Mouse (Mus musculus) neural tube, embryonic 11.5 days (tissue): ENCODE measurements around the gene Lgi4. TPM values are rescaled to one million over a fixed set of nuclear protein-coding genes. Genes with fewer than 3 reads are reported as not detected.
A peak's percentile ranks its signal among the peaks of the same experiment; 100 is the strongest.

Experiments used
- ATAC-seq: fragments of 200-750 bp; cut with Nextera tagmentation; 2 replicates; pipeline ENCODE4 v1.8.0; 2017; ENCODE audit warnings: moderate number of reproducible peaks, mild to moderate bottlenecking, moderate TSS enrichment, moderate library complexity; ENCODE audit not compliant: insufficient read depth, low FRiP score, low TSS enrichment
- DNase-seq: peaks from one replicate; pipeline ENCODE4 v3.0.0-alpha.2; 2015; ENCODE audit warnings: low spot score
- H3K27ac ChIP-seq: fragments of 300-500 bp; sonication (generic); 2 replicates; pipeline ENCODE4 v1.5.1; 2014; ENCODE audit warnings: low read depth, mild to moderate bottlenecking, low read length
- H3K27me3 ChIP-seq: fragments of 300-500 bp; sonication (generic); 2 replicates; pipeline ENCODE4 v1.6.1; 2014; ENCODE audit warnings: mild to moderate bottlenecking, low read length, mixed read lengths; ENCODE audit not compliant: control insufficient read depth, insufficient read depth
- H3K36me3 ChIP-seq: fragments of 300-500 bp; sonication (generic); 2 replicates; pipeline ENCODE4 v1.6.1; 2014; ENCODE audit warnings: mild to moderate bottlenecking, low read length, moderate library complexity, mixed read lengths; ENCODE audit not compliant: control insufficient read depth, insufficient read depth
- H3K4me1 ChIP-seq: fragments of 300-500 bp; sonication (generic); 2 replicates; pipeline ENCODE4 v1.6.1; 2014; ENCODE audit warnings: low read length, mixed read lengths; ENCODE audit not compliant: control insufficient read depth, insufficient read depth
- H3K4me2 ChIP-seq: fragments of 300-500 bp; sonication (generic); 2 replicates; pipeline ENCODE4 v1.6.1; 2014; ENCODE audit warnings: low read depth, mild to moderate bottlenecking, moderate library complexity
- H3K4me3 ChIP-seq: fragments of 300-500 bp; sonication (generic); 2 replicates; pipeline ENCODE4 v1.5.1; 2014; ENCODE audit warnings: low read depth, low read length
- H3K9ac ChIP-seq: fragments of 300-500 bp; sonication (generic); 2 replicates; pipeline ENCODE4 v1.6.1; 2014; ENCODE audit warnings: mild to moderate bottlenecking, low read length
- H3K9me3 ChIP-seq: fragments of 300-500 bp; sonication (generic); 2 replicates; pipeline ENCODE4 v1.6.1; 2016; ENCODE audit warnings: low read length; ENCODE audit not compliant: control insufficient read depth
- WGBS: fragments of 180-500 bp; shearing (Covaris S2); extraction: QIAGEN DNeasy Blood & Tissue Kit; methylation state at CpG from one replicate; pipeline ENCODE4 v1.1.7; 2014; 5-methylcytosine and 5-hydroxymethylcytosine counted together
- polyA plus RNA-seq: library from polyadenylated mRNA; unstranded; fragments of >200 nt; fragmentation: Nextera tagmentation; extraction: Ambion mirVana; gene quantifications from 2 replicates; pipeline ENCODE4 v1.2.1, GENCODE M21; 2014

Lgi4 gene
- polyA plus RNA-seq, 1 experiment from 2014 or later = 4.9 TPM

- 52% methylated on average over 11 of the region's 11 CpGs for whole genome bisulfite sequencing
- peak overlapping the region; percentile 14; the same call in 1 of the 2 replicates for H3K4me2 ChIP-seq
- DNase-seq (no peak), ATAC-seq (no peak)
- H3K4me3 ChIP-seq = no peak overlapping the region
- H3K27me3 ChIP-seq = peaks cover 41% of the 10 kb centered on the region
- H3K9ac ChIP-seq = no peak overlapping the region; the same call in 1 of the 2 replicates
- H3K27ac ChIP-seq = no peak overlapping the region
- H3K36me3 ChIP-seq = no peaks in the 10 kb centered on the region
- no peaks in the 10 kb centered on the region for H3K9me3 ChIP-seq
- peaks cover 15% of the 10 kb centered on the region for H3K4me1 ChIP-seq
Measured at GRCm38 (mm10) chr7:31054661-31055320, 4.4 kb upstream of the Lgi4 start.

DNA sequence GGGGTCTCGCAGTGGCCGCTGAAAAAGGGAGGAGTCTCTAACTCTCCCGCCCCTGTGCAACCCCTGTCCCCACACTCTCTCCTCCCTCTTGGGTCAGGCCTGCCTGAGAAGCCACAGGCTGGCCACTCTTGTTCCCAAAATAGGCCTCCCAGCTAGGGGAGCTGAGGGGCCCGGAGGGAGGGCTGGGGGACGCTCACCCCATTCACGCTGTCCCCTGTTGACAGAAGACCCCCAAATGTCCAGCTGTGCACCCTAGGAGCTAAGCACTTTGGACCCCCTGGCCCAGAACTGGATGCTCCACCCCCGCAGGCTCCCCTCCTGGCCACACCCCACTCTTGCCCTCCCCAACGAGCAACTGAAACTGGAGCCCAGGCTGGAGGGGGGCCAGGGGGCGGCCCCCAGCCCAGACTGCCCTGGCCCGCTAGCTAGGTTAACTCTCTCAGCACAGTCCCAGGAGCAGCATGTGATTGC is 3.8 kb upstream of the Lgi4 start:
- H3K4me2 ChIP-seq = peak overlapping the region; percentile 14; the same call in 1 of the 2 replicates
- WGBS = under 1% methylated on average over 9 of the region's 10 CpGs
- H3K9ac ChIP-seq = no peak overlapping the region; the same call in 1 of the 2 replicates
- H3K4me1 ChIP-seq = peaks cover 15% of the 10 kb centered on the region
- peaks cover 35% of the 10 kb centered on the region for H3K27me3 ChIP-seq
- H3K36me3 ChIP-seq = no peaks in the 10 kb centered on the region
- ATAC-seq (no peak), DNase-seq (peak; percentile 50)
- H3K9me3 ChIP-seq = no peaks in the 10 kb centered on the region
- H3K4me3 ChIP-seq = no peak overlapping the region
- no peak overlapping the region for H3K27ac ChIP-seq

GRCm38 (mm10) chr7:31055883-31056282 is 3.3 kb upstream of the Lgi4 start:
- no peak overlapping the region for H3K4me2 ChIP-seq
- H3K27me3 ChIP-seq = peaks cover 30% of the 10 kb centered on the region
- no peak overlapping the region for H3K27ac ChIP-seq
- peaks cover 15% of the 10 kb centered on the region for H3K4me1 ChIP-seq
- H3K9me3 ChIP-seq = no peaks in the 10 kb centered on the region
- DNase-seq (no peak), ATAC-seq (no peak)
- 36% methylated on average over 3 of the region's 4 CpGs for WGBS
- H3K4me3 ChIP-seq = no peak overlapping the region
- no peak overlapping the region for H3K9ac ChIP-seq
- H3K36me3 ChIP-seq = no peaks in the 10 kb centered on the region

GRCm38 (mm10) chr7:31056448-31056847 is 2.7 kb upstream of the Lgi4 start:
- H3K27me3 ChIP-seq = peaks cover 25% of the 10 kb centered on the region
- H3K4me1 ChIP-seq = peaks cover 15% of the 10 kb centered on the region
- no peaks in the 10 kb centered on the region for H3K36me3 ChIP-seq
- H3K27ac ChIP-seq = no peak overlapping the region
- H3K4me2 ChIP-seq = no peak overlapping the region
- no peak overlapping the region for H3K4me3 ChIP-seq
- ATAC-seq = no peak
- no peaks in the 10 kb centered on the region for H3K9me3 ChIP-seq
- H3K9ac ChIP-seq = no peak overlapping the region
- no peak for DNase-seq
- 63% methylated on average over 7 of the region's 7 CpGs for WGBS

DNA sequence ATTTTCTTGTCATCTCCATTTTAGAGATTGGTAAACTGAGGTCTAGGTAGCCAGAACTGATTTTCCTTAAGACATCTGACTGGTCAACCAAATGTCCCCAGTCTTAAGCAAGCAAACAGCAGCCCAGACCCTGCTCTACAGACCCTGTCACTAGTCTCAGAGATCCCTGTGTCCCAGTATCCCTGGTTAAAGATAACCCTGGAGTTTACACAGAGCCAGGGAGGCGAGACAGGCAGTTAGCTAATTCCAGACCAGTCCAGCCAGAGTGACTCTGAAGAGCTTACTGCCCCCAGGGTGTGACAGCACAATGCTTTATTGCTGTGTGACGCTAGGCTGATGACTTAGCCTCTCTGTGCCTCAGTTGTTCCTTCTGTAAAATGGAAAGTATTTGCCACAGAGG is 2.1 kb upstream of the Lgi4 start, which contains the start of gene Fxyd1:
Fxyd1 (minus strand) TSS at position 129 of the 400 bp plus-strand sequence.
- DNase-seq (no peak), ATAC-seq (no peak)
- Histone ChIP-seq H3K9me3 (no peaks in the 10 kb centered on the region), H3K27me3 (peaks cover 20% of the 10 kb centered on the region), H3K4me1 (peaks cover 15% of the 10 kb centered on the region), H3K4me2 (no peak within 1 kb of the TSS), H3K27ac (no peak within 1 kb of the TSS), H3K9ac (no peak within 1 kb of the TSS), H3K36me3 (no peaks in the 10 kb centered on the region), H3K4me3 (no peak within 1 kb of the TSS)
- WGBS = 85% methylated on average over 2 of the region's 2 CpGs

DNA sequence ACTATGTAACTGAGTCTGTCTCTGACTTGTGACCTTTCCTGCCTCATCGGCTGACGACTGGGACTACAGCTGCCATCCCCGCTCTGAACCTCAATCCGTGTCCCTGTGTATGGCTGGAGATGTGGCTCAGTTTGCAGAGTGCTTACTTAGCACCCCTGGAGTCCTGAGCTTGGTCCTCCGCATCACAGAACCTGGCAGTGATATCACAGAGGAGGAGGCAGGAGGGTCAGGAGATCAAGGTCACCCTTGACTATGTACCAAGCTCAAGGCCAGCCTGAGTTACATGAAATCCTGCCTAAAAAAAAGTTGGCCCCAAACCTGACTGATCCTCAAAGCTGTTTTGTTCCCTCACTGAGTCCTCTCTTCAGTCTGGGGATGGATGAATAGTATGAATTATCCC is 1.4 kb upstream of the Lgi4 start:
- H3K4me2 ChIP-seq = no peak overlapping the region
- H3K9ac ChIP-seq = no peak overlapping the region
- no peak for ATAC-seq
- no peak overlapping the region for H3K4me3 ChIP-seq
- peaks cover 14% of the 10 kb centered on the region for H3K27me3 ChIP-seq
- no peak overlapping the region for H3K27ac ChIP-seq
- H3K9me3 ChIP-seq = no peaks in the 10 kb centered on the region
- no peak for DNase-seq
- 72% methylated on average over 5 of the region's 5 CpGs for WGBS
- H3K4me1 ChIP-seq = peaks cover 12% of the 10 kb centered on the region
- no peaks in the 10 kb centered on the region for H3K36me3 ChIP-seq

DNA sequence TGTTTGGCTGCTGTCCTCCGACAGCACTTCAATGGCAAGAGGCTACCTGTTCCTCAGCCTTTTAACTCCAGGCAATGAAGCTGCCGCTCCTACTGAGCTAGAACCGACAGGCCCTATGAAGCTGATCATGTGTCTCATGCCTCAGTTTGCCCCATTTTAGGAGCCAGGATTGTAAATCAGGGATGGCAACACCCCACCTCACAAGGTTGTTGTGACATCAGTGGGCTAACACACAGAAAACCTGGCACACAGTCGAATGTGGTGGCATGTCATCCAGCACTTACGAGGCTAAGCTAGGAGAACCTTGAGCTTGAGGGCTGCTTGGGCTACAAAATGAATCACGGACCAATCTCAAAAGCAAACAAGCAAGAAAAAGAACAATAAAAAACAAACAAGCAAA is 931 bp upstream of the Lgi4 start:
- Histone ChIP-seq H3K4me3 (no peak overlapping the region), H3K36me3 (no peaks in the 10 kb centered on the region), H3K27ac (no peak overlapping the region), H3K27me3 (peaks cover 10% of the 10 kb centered on the region), H3K9ac (no peak overlapping the region), H3K9me3 (no peaks in the 10 kb centered on the region), H3K4me1 (peaks cover 12% of the 10 kb centered on the region), H3K4me2 (no peak overlapping the region)
- 88% methylated on average over 6 of the region's 6 CpGs for WGBS
- ATAC-seq = no peak
- no peak for DNase-seq

- no peak overlapping the region for H3K9ac ChIP-seq
- ATAC-seq = no peak
- no peaks in the 10 kb centered on the region for H3K36me3 ChIP-seq
- peak overlapping the region; percentile 31; the same call in 1 of the 2 replicates for H3K27ac ChIP-seq
- no peaks in the 10 kb centered on the region for H3K9me3 ChIP-seq
- H3K27me3 ChIP-seq = no peaks in the 10 kb centered on the region
- DNase-seq = no peak
- H3K4me2 ChIP-seq = peak overlapping the region; percentile 1; the same call in 1 of the 2 replicates
- peaks cover 5% of the 10 kb centered on the region for H3K4me1 ChIP-seq
- 66% methylated on average over 11 of the region's 11 CpGs for WGBS
- H3K4me3 ChIP-seq = no peak overlapping the region
Measured at GRCm38 (mm10) chr7:31059919-31060620, 928 bp downstream of the Lgi4 start.
